Mouse (Mus musculus) spleen, adult 18-20 months (tissue): ENCODE data around the gene Exoc5.

Source experiments
- DNase-seq, 2 experiments: peaks; one replicate each; pipeline ENCODE4 v3.0.0; 2022; ENCODE audit warnings: mixed read lengths in 2 of 2

Exoc5 gene

GRCm38 (mm10) chr14:49001655-49002054, 64.8 kb downstream of the Exoc5 start:
- no peak for DNase-seq

GRCm38 (mm10) chr14:48998795-48999194, 67.7 kb downstream of the Exoc5 start:
- DNase-seq = no peak

- DNase-seq = no peak
Measured at GRCm38 (mm10) chr14:48993861-48994260, 72.6 kb downstream of the Exoc5 start.

GRCm38 (mm10) chr14:48992070-48992580, 74.3 kb downstream of the Exoc5 start:
- no peak for DNase-seq

- no peak for DNase-seq
Measured at GRCm38 (mm10) chr14:48991144-48991522, 75.3 kb downstream of the Exoc5 start.

- no peak for DNase-seq
Measured at GRCm38 (mm10) chr14:48990471-48991143, 75.8 kb downstream of the Exoc5 start.

- no peak for DNase-seq
Measured at GRCm38 (mm10) chr14:48989831-48990230, 76.6 kb downstream of the Exoc5 start.

GRCm38 (mm10) chr14:48986231-48986630, 80.2 kb downstream of the Exoc5 start:
- no peak for DNase-seq

- no peak for DNase-seq
Measured at GRCm38 (mm10) chr14:48985673-48986072, 80.8 kb downstream of the Exoc5 start.

GRCm38 (mm10) chr14:48978971-48979388, 87.5 kb downstream of the Exoc5 start:
- DNase-seq = no peak

- DNase-seq = no peak
Measured at GRCm38 (mm10) chr14:48971546-48971945, 94.9 kb downstream of the Exoc5 start.

GRCm38 (mm10) chr14:48968670-48969069, 97.8 kb downstream of the Exoc5 start:
- no peak for DNase-seq
